Mouse (Mus musculus): Measurements from ENCODE around the gene Fmo1.

DNA sequence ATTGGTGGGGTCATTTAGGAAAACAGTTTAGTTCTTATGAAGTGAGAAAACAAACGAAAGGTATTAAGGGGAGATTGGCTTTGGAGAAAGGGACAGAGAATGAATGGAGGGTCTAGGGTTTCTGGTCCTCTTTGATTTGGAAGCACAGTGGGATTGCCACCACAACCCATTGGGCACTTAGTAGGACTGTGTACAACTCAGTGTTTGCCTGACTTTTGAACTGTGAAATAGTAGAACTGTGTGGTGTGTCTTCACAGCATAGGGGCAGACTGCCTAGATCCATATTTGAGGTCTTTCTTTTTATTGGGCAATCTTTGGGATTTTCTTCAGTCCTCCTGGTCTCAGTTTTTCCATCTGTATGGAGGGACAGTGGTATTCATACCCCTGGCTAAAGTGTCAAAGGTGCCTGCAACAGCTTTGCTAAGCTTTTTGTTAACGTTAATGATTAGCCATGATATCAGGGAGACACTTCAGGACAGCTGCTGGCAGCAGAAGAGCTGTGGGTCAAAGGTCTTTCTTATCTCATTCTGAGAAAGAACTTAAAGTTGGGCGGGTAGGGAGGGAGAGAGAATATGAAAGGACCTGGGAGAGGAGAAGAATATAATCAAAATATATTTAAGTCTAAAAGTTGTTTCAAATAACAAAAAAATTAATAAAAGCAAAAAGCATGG lies 12.5 kb downstream of the Fmo1 start:
- TF ChIP-seq POLR2A (IDR thresholded peaks at IDR 0.05; ENCODE audit: insufficient read length, low read depth) (no peak), USF1 (IDR thresholded peaks at IDR 0.05; ENCODE audit: low read depth) (no peak), CEBPB (IDR thresholded peaks at IDR 0.05; ENCODE audit: insufficient read depth, poor library complexity, severe bottlenecking) (no peak), TCF3 (IDR thresholded peaks at IDR 0.05; ENCODE audit: insufficient read length, low read depth) (no peak), POLR2AphosphoS2 (IDR thresholded peaks at IDR 0.05; ENCODE audit: insufficient read length, low read depth) (no peak), MYOG (IDR thresholded peaks at IDR 0.05; ENCODE audit: control insufficient read depth in 1 of 3, insufficient read depth in 1 of 3, insufficient read length in 2 of 3, low read depth in 2 of 3) (no peak), MAX (IDR thresholded peaks at IDR 0.05; ENCODE audit: low read depth) (no peak), TCF12 (IDR thresholded peaks at IDR 0.05; ENCODE audit: insufficient read depth, poor library complexity, severe bottlenecking) (no peak), REST (IDR thresholded peaks at IDR 0.05; ENCODE audit: insufficient read depth, insufficient read length) (no peak), MYOD1 (IDR thresholded peaks at IDR 0.05; ENCODE audit: control insufficient read depth in 1 of 3, insufficient read length in 2 of 3, low read depth in 2 of 3) (no peak), E2F4 (IDR thresholded peaks at IDR 0.05; ENCODE audit: insufficient read depth) (no peak)
